Mouse (Mus musculus): ENCODE results near the gene Pfdn5. TPM values are rescaled to one million over a fixed set of nuclear protein-coding genes. Genes with fewer than 3 reads are reported as not detected.
A peak's percentile ranks its signal among the peaks of the same experiment; 100 is the strongest.

Pfdn5 gene
- polyA plus RNA-seq (2012; rRNA removed) (177 and 331 TPM in 2 replicates), polyA plus RNA-seq (2014; fragmentation: Nextera tagmentation; extraction: Ambion mirVana) (527 and 545 TPM in 2 replicates)

- ATAC-seq (ENCODE audit: low FRiP score, low read depth) (peak; percentile 92), DNase-seq (ENCODE audit: low spot score) (peak; percentile 83)
- Histone ChIP-seq H3K27me3 (ENCODE audit: control insufficient read depth, insufficient read depth, low read length) (no peaks in the 10 kb centered on the region), H3K4me1 (ENCODE audit: control insufficient read depth, insufficient read depth, low read length) (0 out of 2 replicates have a peak, but pooled peaks cover 4% of the 10 kb centered on the region), H3K9ac (ENCODE audit: low read depth, low read length, severe bottlenecking) (peak within 1 kb of the TSS; percentile 74), H3K27ac (replicated peaks; ENCODE audit: low read depth, low read length) (peak within 1 kb of the TSS; percentile 71), H3K4me2 (replicated peaks; ENCODE audit: low read depth, low read length, severe bottlenecking) (peak within 1 kb of the TSS; percentile 81), H3K9me3 (ENCODE audit: control insufficient read depth, low read length) (no peaks in the 10 kb centered on the region), H3K36me3 (ENCODE audit: control insufficient read depth, insufficient read depth, low read length) (peaks cover 61% of the 10 kb centered on the region), H3K4me3 (replicated peaks; ENCODE audit: low read length) (peak within 1 kb of the TSS; percentile 76)
- 0 out of 2 replicates have a peak, but pooled peaks have one; percentile 39 for TF ChIP-seq POLR2A (IDR thresholded peaks at IDR 0.05; ENCODE audit: borderline replicate concordance, extremely low read depth, insufficient read depth, insufficient read length)
- under 1% methylated on average over 40 of the region's 40 CpGs for WGBS
These were observed at the start of gene Pfdn5 for GRCm38 (mm10) chr15:102326022-102326576. TSS of gene Pfdn5 (plus strand) at chr15:102326116.

GRCm38 (mm10) chr15:102278726-102279091 lies 47.2 kb upstream of the Pfdn5 start:
- Histone ChIP-seq H3K27me3 (ENCODE audit: control insufficient read depth, insufficient read depth, low read length) (no peaks in the 10 kb centered on the region), H3K9me3 (ENCODE audit: control insufficient read depth, low read length) (no peaks in the 10 kb centered on the region), H3K36me3 (ENCODE audit: control insufficient read depth, insufficient read depth, low read length) (peaks cover 24% of the 10 kb centered on the region), H3K4me2 (replicated peaks; ENCODE audit: low read depth, low read length, severe bottlenecking) (peak overlapping the region; percentile 72), H3K27ac (replicated peaks; ENCODE audit: low read depth, low read length) (peak overlapping the region; percentile 67), H3K4me1 (ENCODE audit: control insufficient read depth, insufficient read depth, low read length) (peaks cover 11% of the 10 kb centered on the region; the same call in 1 of the 2 replicates), H3K9ac (ENCODE audit: low read depth, low read length, severe bottlenecking) (peak overlapping the region; percentile 70), H3K4me3 (replicated peaks; ENCODE audit: low read length) (peak overlapping the region; percentile 70)
- no peak for ATAC-seq (ENCODE audit: low FRiP score, low read depth)
- no peak for TF ChIP-seq POLR2A (IDR thresholded peaks at IDR 0.05; ENCODE audit: borderline replicate concordance, extremely low read depth, insufficient read depth, insufficient read length)
- DNase-seq (ENCODE audit: low spot score), result no peak
- 31% methylated on average over 7 of the region's 7 CpGs for WGBS

GRCm38 (mm10) chr15:102279092-102279782 lies 46.7 kb upstream of the Pfdn5 start, which contains the start of gene Mfsd5:
TSS of gene Mfsd5 (plus strand) at chr15:102279454.
- H3K27ac ChIP-seq (replicated peaks; ENCODE audit: low read depth, low read length), result peak within 1 kb of the TSS; percentile 67
- peaks cover 11% of the 10 kb centered on the region; the same call in 1 of the 2 replicates for H3K4me1 ChIP-seq (ENCODE audit: control insufficient read depth, insufficient read depth, low read length)
- ATAC-seq (ENCODE audit: low FRiP score, low read depth), result peak; percentile 96
- peak; percentile 66; the same call in 1 of the 2 replicates for TF ChIP-seq POLR2A (IDR thresholded peaks at IDR 0.05; ENCODE audit: borderline replicate concordance, extremely low read depth, insufficient read depth, insufficient read length)
- H3K9ac ChIP-seq (ENCODE audit: low read depth, low read length, severe bottlenecking), result peak within 1 kb of the TSS; percentile 70
- H3K27me3 ChIP-seq (ENCODE audit: control insufficient read depth, insufficient read depth, low read length), result no peaks in the 10 kb centered on the region
- peak within 1 kb of the TSS; percentile 70 for H3K4me3 ChIP-seq (replicated peaks; ENCODE audit: low read length)
- no peaks in the 10 kb centered on the region for H3K9me3 ChIP-seq (ENCODE audit: control insufficient read depth, low read length)
- peak within 1 kb of the TSS; percentile 72 for H3K4me2 ChIP-seq (replicated peaks; ENCODE audit: low read depth, low read length, severe bottlenecking)
- WGBS, result 1% methylated on average over 46 of the region's 65 CpGs
- DNase-seq (ENCODE audit: low spot score), result peak; percentile 92
- peaks cover 24% of the 10 kb centered on the region for H3K36me3 ChIP-seq (ENCODE audit: control insufficient read depth, insufficient read depth, low read length)

GRCm38 (mm10) chr15:102279783-102280520 lies 46.0 kb upstream of the Pfdn5 start:
- no peaks in the 10 kb centered on the region for H3K27me3 ChIP-seq (ENCODE audit: control insufficient read depth, insufficient read depth, low read length)
- WGBS, result 31% methylated on average over 11 of the region's 13 CpGs
- peak overlapping the region; percentile 70 for H3K9ac ChIP-seq (ENCODE audit: low read depth, low read length, severe bottlenecking)
- ATAC-seq (ENCODE audit: low FRiP score, low read depth), result no peak
- H3K27ac ChIP-seq (replicated peaks; ENCODE audit: low read depth, low read length), result peak overlapping the region; percentile 67; the same call in 1 of the 2 replicates
- peak overlapping the region; percentile 70 for H3K4me3 ChIP-seq (replicated peaks; ENCODE audit: low read length)
- no peaks in the 10 kb centered on the region for H3K9me3 ChIP-seq (ENCODE audit: control insufficient read depth, low read length)
- H3K36me3 ChIP-seq (ENCODE audit: control insufficient read depth, insufficient read depth, low read length), result peaks cover 24% of the 10 kb centered on the region
- no peak for DNase-seq (ENCODE audit: low spot score)
- H3K4me2 ChIP-seq (replicated peaks; ENCODE audit: low read depth, low read length, severe bottlenecking), result peak overlapping the region; percentile 72
- H3K4me1 ChIP-seq (ENCODE audit: control insufficient read depth, insufficient read depth, low read length), result peaks cover 11% of the 10 kb centered on the region; the same call in 1 of the 2 replicates
- TF ChIP-seq POLR2A (IDR thresholded peaks at IDR 0.05; ENCODE audit: borderline replicate concordance, extremely low read depth, insufficient read depth, insufficient read length), result no peak

GRCm38 (mm10) chr15:102280623-102281022 lies 45.3 kb upstream of the Pfdn5 start:
- Histone ChIP-seq H3K9ac (ENCODE audit: low read depth, low read length, severe bottlenecking) (peak overlapping the region; percentile 70; the same call in 1 of the 2 replicates), H3K4me2 (replicated peaks; ENCODE audit: low read depth, low read length, severe bottlenecking) (peak overlapping the region; percentile 72; the same call in 1 of the 2 replicates), H3K9me3 (ENCODE audit: control insufficient read depth, low read length) (no peaks in the 10 kb centered on the region), H3K4me3 (replicated peaks; ENCODE audit: low read length) (no peak overlapping the region), H3K27ac (replicated peaks; ENCODE audit: low read depth, low read length) (no peak overlapping the region), H3K4me1 (ENCODE audit: control insufficient read depth, insufficient read depth, low read length) (peaks cover 11% of the 10 kb centered on the region; the same call in 1 of the 2 replicates), H3K36me3 (ENCODE audit: control insufficient read depth, insufficient read depth, low read length) (peaks cover 24% of the 10 kb centered on the region), H3K27me3 (ENCODE audit: control insufficient read depth, insufficient read depth, low read length) (no peaks in the 10 kb centered on the region)
- WGBS, result 96% methylated on average over 19 of the region's 19 CpGs
- no peak for ATAC-seq (ENCODE audit: low FRiP score, low read depth)
- no peak for TF ChIP-seq POLR2A (IDR thresholded peaks at IDR 0.05; ENCODE audit: borderline replicate concordance, extremely low read depth, insufficient read depth, insufficient read length)
- no peak for DNase-seq (ENCODE audit: low spot score)

Measured in limb, embryonic 14.5 days (tissue).